Mouse (Mus musculus) embryonic facial prominence, embryonic 11.5 days (tissue): ENCODE results near the gene Hrh1. TPM values are rescaled to one million over a fixed set of nuclear protein-coding genes. Genes with fewer than 3 reads are reported as not detected.

Experiments
- ATAC-seq: fragments of 200-750 bp; cut with Nextera tagmentation; replicated peaks from 2 replicates; pipeline ENCODE4 v1.8.0; 2017; ENCODE audit warnings: low read depth; ENCODE audit not compliant: insufficient number of reproducible peaks, low FRiP score, low TSS enrichment
- DNase-seq: peaks from one replicate; pipeline ENCODE4 v3.0.0-alpha.2; 2015; ENCODE audit warnings: low spot score
- H3K27ac ChIP-seq: fragments of 300-500 bp; sonication (generic); replicated peaks from 2 replicates; pipeline ENCODE4 v1.5.1; 2014; ENCODE audit warnings: mild to moderate bottlenecking, low read depth, low read length, control low read depth
- H3K27me3 ChIP-seq: fragments of 300-500 bp; sonication (generic); 2 replicates; pipeline ENCODE4 v1.6.1; 2014; ENCODE audit warnings: mild to moderate bottlenecking, low read length, moderate library complexity, mixed read lengths; ENCODE audit not compliant: control insufficient read depth, insufficient read depth
- H3K36me3 ChIP-seq: fragments of 300-500 bp; sonication (generic); replicated peaks from 2 replicates; pipeline ENCODE4 v1.6.1; 2014; ENCODE audit warnings: low read depth, mild to moderate bottlenecking, low read length, moderate library complexity, mixed read lengths; ENCODE audit not compliant: control insufficient read depth, insufficient read depth
- H3K4me1 ChIP-seq: fragments of 300-500 bp; sonication (generic); 2 replicates; pipeline ENCODE4 v1.6.1; 2014; ENCODE audit warnings: low read length, mixed read lengths; ENCODE audit not compliant: control insufficient read depth, insufficient read depth
- H3K4me2 ChIP-seq: fragments of 300-500 bp; sonication (generic); 2 replicates; pipeline ENCODE4 v1.6.1; 2014; ENCODE audit warnings: low read depth, mild to moderate bottlenecking, control low read depth, low read length, moderate library complexity
- H3K4me3 ChIP-seq: fragments of 300-500 bp; sonication (generic); 2 replicates; pipeline ENCODE4 v1.5.1; 2014; ENCODE audit warnings: low read depth, low read length, control low read depth
- H3K9ac ChIP-seq: fragments of 300-500 bp; sonication (generic); replicated peaks from 2 replicates; pipeline ENCODE4 v1.6.1; 2014; ENCODE audit warnings: mild to moderate bottlenecking, control low read depth, low read length
- H3K9me3 ChIP-seq: fragments of 300-500 bp; sonication (generic); replicated peaks from 2 replicates; pipeline ENCODE4 v1.6.1; 2016; ENCODE audit warnings: mild to moderate bottlenecking, low read length, inconsistent platforms, mixed read lengths; ENCODE audit not compliant: control insufficient read depth
- WGBS: fragments of 180-500 bp; shearing (Covaris S2); extraction: QIAGEN DNeasy Blood & Tissue Kit; methylation state at CpG from one replicate; pipeline ENCODE4 v1.1.7; 2014; 5-methylcytosine and 5-hydroxymethylcytosine counted together
- polyA plus RNA-seq: library from polyadenylated mRNA; unstranded; fragments of >200 nt; fragmentation: Nextera tagmentation; extraction: Ambion mirVana; gene quantifications from 2 replicates; pipeline ENCODE4 v1.2.1, GENCODE M21; 2014

The Hrh1 gene
- polyA plus RNA-seq, 1 experiment from 2014 or later, result 0.20 TPM

- WGBS, result 6% methylated on average over 11 of the region's 11 CpGs
- H3K4me2 ChIP-seq, result peak overlapping the region; percentile 95
- H3K36me3 ChIP-seq, result no peaks in the 10 kb centered on the region
- DNase-seq (no peak), ATAC-seq (no peak)
- H3K9me3 ChIP-seq, result no peaks in the 10 kb centered on the region
- peak overlapping the region; percentile 55 for H3K4me3 ChIP-seq
- H3K27me3 ChIP-seq, result peaks cover 33% of the 10 kb centered on the region
- no peak overlapping the region for H3K27ac ChIP-seq
- H3K9ac ChIP-seq, result peak overlapping the region; percentile 39; the same call in 1 of the 2 replicates
- peaks cover 7% of the 10 kb centered on the region for H3K4me1 ChIP-seq
These were observed 456 bp upstream of the Hrh1 start for GRCm38 (mm10) chr6:114397280-114397679.

- peaks cover 33% of the 10 kb centered on the region for H3K27me3 ChIP-seq
- H3K4me3 ChIP-seq, result peak overlapping the region; percentile 55; the same call in 1 of the 2 replicates
- ATAC-seq (no peak), DNase-seq (peak; percentile 53)
- no peak overlapping the region for H3K9ac ChIP-seq
- H3K4me1 ChIP-seq, result peaks cover 7% of the 10 kb centered on the region
- 4% methylated on average over 9 of the region's 9 CpGs for WGBS
- H3K27ac ChIP-seq, result no peak overlapping the region
- no peak overlapping the region for H3K4me2 ChIP-seq
- no peaks in the 10 kb centered on the region for H3K36me3 ChIP-seq
- no peaks in the 10 kb centered on the region for H3K9me3 ChIP-seq
These were observed 890 bp downstream of the Hrh1 start for GRCm38 (mm10) chr6:114398626-114399025.

- 83% methylated on average over 10 of the region's 10 CpGs for WGBS
- Histone ChIP-seq H3K9ac (no peak overlapping the region), H3K4me1 (peaks cover 7% of the 10 kb centered on the region), H3K36me3 (no peaks in the 10 kb centered on the region), H3K4me3 (no peak overlapping the region), H3K27ac (no peak overlapping the region), H3K9me3 (no peaks in the 10 kb centered on the region), H3K27me3 (peaks cover 33% of the 10 kb centered on the region), H3K4me2 (no peak overlapping the region)
- ATAC-seq (no peak), DNase-seq (no peak)
These were observed 2.7 kb downstream of the Hrh1 start for GRCm38 (mm10) chr6:114400387-114400786.

DNA sequence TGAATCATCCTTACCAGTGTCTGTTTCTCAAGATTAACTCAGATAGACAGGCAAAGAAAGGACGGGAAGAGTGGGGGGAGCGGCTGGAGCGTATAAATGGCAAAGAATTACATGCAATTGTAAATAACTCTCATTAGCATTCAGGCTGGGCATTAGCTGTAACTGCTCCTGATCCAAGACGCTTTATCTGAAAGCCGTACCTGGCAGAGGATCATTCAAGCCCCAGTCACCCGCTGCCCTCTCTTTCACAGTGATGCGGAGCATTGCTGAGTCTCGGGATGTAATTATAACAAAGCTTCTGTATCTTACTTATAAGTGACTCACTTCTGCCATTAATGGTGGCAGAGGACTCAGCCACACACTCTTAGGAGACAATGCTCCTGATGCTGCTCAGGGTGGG is 3.1 kb downstream of the Hrh1 start:
- no peaks in the 10 kb centered on the region for H3K36me3 ChIP-seq
- WGBS, result 87% methylated on average over 8 of the region's 8 CpGs
- H3K9ac ChIP-seq, result no peak overlapping the region
- H3K4me1 ChIP-seq, result peaks cover 7% of the 10 kb centered on the region
- H3K27ac ChIP-seq, result no peak overlapping the region
- no peak for ATAC-seq
- no peak overlapping the region for H3K4me2 ChIP-seq
- H3K4me3 ChIP-seq, result no peak overlapping the region
- peaks cover 33% of the 10 kb centered on the region for H3K27me3 ChIP-seq
- no peaks in the 10 kb centered on the region for H3K9me3 ChIP-seq
- no peak for DNase-seq

- no peak overlapping the region for H3K4me3 ChIP-seq
- H3K27ac ChIP-seq, result no peak overlapping the region
- ATAC-seq, result no peak
- no peak for DNase-seq
- no peaks in the 10 kb centered on the region for H3K36me3 ChIP-seq
- no peak overlapping the region for H3K4me2 ChIP-seq
- no peak overlapping the region for H3K9ac ChIP-seq
- 74% methylated on average over 2 of the region's 2 CpGs for WGBS
- peaks cover 7% of the 10 kb centered on the region for H3K4me1 ChIP-seq
- no peaks in the 10 kb centered on the region for H3K9me3 ChIP-seq
- H3K27me3 ChIP-seq, result peaks cover 26% of the 10 kb centered on the region
These were observed 4.4 kb downstream of the Hrh1 start for GRCm38 (mm10) chr6:114402161-114402560.

GRCm38 (mm10) chr6:114403632-114404031 is 5.9 kb downstream of the Hrh1 start:
- Histone ChIP-seq H3K4me3 (no peak overlapping the region), H3K4me1 (no peaks in the 10 kb centered on the region), H3K4me2 (no peak overlapping the region), H3K27ac (no peak overlapping the region), H3K27me3 (peaks cover 13% of the 10 kb centered on the region), H3K36me3 (no peaks in the 10 kb centered on the region), H3K9me3 (no peaks in the 10 kb centered on the region), H3K9ac (no peak overlapping the region)
- DNase-seq (no peak), ATAC-seq (no peak)
- WGBS, result 42% methylated on average over 8 of the region's 8 CpGs

DNA sequence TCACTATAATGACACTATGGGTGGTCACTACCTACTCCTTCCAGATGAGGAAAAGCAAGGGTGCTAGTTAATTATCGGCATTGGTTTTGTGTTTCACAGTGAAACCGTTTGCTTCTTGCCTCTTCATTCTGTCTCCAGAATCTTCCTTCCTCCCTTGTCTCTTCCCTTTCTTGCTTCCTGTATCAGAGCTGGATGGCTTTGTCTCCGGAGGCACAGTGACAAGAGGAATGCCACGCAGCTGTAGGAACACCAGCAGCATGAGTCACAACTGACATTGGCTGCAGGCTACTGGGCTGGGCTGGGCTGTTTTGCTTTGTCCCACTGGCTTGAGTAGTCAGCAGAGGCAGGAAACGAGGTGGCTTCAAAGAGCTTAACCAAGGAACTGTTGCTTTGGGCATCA is 6.4 kb downstream of the Hrh1 start:
- WGBS, result 49% methylated on average over 5 of the region's 5 CpGs
- DNase-seq (no peak), ATAC-seq (no peak)
- no peak overlapping the region for H3K4me2 ChIP-seq
- no peak overlapping the region for H3K4me3 ChIP-seq
- no peak overlapping the region for H3K9ac ChIP-seq
- H3K9me3 ChIP-seq, result no peaks in the 10 kb centered on the region
- H3K4me1 ChIP-seq, result no peaks in the 10 kb centered on the region
- peaks cover 8% of the 10 kb centered on the region for H3K27me3 ChIP-seq
- H3K27ac ChIP-seq, result no peak overlapping the region
- no peaks in the 10 kb centered on the region for H3K36me3 ChIP-seq

DNA sequence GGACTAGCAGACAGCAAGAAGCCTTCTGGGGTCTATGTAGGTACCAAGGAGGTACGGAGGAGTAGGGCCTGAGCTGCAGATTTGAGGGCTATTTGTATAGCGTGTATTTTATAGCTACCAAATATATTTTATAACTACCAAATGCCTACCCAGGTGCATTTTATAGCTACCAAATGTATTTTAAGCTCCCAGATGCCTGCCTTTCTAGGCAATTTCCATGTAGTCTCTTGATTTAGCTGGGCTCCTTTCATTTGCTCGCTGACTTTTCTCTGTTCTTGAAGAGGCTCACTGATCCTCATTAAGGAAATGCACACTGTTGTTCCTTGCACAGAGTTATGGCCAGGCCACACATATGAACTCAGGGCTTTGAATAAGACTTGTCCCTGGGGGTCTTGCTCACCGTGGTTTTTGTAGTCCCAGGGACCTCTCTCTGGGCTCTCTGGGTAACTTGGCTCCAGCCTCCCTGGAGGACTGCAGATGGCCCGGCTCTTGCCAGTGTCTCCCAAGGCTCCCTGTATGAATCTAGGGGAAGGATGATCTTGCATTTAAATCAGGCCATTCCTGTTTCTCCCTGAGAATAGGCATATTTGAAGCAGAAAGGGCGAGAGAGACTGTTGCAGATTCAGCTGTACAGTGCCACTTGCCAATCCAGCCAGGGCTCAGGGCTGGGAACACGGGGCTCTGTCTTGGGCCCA is 7.2 kb downstream of the Hrh1 start:
- no peaks in the 10 kb centered on the region for H3K9me3 ChIP-seq
- no peaks in the 10 kb centered on the region for H3K4me1 ChIP-seq
- ATAC-seq (no peak), DNase-seq (no peak)
- H3K4me3 ChIP-seq, result no peak overlapping the region
- H3K27me3 ChIP-seq, result peaks cover under 1% of the 10 kb centered on the region
- no peak overlapping the region for H3K9ac ChIP-seq
- no peak overlapping the region for H3K4me2 ChIP-seq
- H3K36me3 ChIP-seq, result no peaks in the 10 kb centered on the region
- WGBS, result 73% methylated on average over 7 of the region's 7 CpGs
- no peak overlapping the region for H3K27ac ChIP-seq
